Mouse (Mus musculus): ENCODE results near the gene Zar1. TPM values are rescaled to one million over a fixed set of nuclear protein-coding genes. Genes with fewer than 3 reads are reported as not detected.
A peak's percentile ranks its signal among the peaks of the same experiment; 100 is the strongest.
"Not testable (repeated sequence)": the region's sequence is repeated elsewhere in the genome, so short reads cannot be mapped to it uniquely, and the experiment has no call there.

Gene Zar1
- not detected for total RNA-seq (2021)

DNA sequence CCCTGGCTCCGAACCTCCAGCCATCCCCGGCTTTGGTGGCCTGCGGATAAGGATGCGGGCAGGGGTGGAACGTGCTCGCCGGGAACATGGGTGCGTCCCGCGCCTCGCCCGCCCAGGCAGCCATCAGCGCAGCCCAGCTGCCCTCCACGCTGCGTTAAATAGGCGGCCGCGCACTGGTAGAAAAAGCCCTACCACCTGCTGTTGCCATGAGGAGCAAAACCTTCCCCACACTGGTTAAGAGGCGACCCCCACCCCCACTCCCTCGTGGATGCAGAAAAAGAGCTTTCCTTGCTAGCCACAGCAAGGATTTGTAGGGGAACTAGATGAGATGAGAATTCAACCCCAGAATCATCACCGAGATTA is at the start of gene Zar1:
Gene Zar1, minus strand, starts transcription at position 285 of the 363 bp plus-strand sequence.
- intact Hi-C loops (cut with DNase I); DNase-seq: not testable (repeated sequence)

DNA sequence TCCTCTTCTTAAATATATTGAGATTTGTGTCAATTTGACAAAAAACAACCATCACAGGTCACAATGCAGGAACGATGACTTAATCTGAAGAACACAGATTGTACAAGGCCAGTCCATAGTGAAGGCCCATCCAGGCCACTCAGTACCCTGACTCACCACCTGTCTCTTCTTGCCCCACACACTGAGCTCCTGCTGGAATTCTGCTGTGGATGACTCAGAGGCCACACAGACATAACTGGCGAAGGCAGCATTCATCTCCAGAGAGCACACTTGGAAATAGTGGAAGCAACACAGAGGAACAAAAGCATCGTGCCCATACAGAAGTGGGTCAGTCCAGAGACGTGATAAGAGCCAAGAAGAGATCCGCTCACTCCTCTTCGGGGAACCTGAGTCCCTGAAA is 49.0 kb upstream of the Zar1 start:
- no peak for DNase-seq
- intact Hi-C loops (cut with DNase I), result no loop called here

DNA sequence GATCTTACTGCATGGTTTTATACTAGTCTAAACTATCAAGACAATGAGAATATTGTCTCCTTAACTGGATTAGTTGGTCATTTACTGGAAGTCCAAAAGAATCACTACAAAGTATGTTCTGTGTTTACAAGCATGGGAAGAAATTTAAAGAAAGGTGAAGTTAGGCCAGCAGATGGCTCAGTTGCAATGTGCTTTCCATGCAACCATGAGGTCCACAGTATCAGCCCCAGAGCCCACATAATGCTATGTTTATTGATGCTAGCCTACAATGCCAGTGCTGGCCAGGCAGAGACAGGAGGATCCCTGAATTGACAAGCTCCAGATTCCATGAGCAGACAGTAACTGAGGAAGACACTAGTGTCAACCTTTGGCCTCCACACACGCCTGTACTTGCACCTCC is 40.0 kb upstream of the Zar1 start:
- DNase-seq, result no peak
- intact Hi-C loops (cut with DNase I), result no loop called here

DNA sequence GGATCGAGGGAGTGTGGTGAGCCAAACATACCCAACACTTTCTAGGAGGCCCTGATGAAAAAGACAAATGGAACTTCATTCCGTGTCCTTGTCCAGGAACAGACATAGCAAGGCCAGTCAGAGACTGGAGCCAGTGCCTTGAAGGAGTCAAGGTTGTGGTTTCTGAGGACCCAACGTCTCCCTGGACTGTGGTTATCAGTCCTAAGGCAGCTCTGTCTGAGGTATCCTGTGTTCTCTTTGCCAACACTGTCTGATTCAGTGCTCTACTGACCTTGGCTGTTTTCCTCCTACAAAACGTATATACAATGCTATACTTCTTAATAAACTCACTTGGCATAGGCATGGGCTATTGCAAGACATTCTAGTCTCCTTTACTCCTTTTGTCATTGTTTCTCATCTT is 36.4 kb upstream of the Zar1 start:
- intact Hi-C loops (cut with DNase I), result no loop called here
- no peak for DNase-seq

DNA sequence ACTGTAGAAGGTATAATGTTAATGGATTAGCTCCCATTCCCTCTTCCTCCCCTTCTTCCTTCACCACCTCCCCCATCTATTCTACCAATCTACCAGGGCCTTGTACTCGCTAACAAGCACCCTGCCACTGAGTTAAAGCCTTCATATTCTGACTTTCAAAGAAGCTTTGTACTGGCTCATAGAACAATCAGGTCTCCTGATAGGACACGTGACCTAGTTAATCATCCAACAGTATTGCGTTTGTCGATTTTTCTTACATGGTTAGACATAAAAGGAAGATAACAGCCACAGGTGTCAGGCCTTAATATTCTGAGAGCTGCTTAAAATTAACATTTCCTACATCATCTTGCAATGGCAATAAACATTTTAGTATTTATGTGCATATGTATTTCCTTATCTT is 22.1 kb upstream of the Zar1 start:
- intact Hi-C loops (cut with DNase I), result no loop called here
- DNase-seq, result no peak

DNA sequence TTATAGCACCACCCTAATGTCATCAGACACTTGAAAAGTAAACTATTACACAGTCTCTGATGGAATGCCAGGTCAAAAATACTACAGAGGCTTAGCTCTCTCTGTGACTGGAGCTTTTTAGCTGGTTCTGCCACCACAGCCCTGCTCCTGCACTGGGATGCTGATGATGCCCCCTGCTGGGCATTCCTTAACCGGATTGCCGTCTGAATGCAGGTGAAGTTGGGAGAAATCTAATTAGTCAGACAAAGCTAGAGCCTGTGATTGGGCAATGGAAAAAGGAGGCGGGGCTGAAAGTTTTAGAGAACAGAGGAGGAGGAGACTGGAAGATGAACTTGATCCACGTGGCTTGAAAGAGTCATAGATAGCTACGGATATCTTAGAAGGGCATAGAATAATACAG is 20.0 kb upstream of the Zar1 start:
- intact Hi-C loops (cut with DNase I), result loop anchor here (2.0 kb wide), 1 partner anchor 250 kb away; no protein-coding TSS in a partner anchor
- DNase-seq, result peak; percentile 41 to 64

DNA sequence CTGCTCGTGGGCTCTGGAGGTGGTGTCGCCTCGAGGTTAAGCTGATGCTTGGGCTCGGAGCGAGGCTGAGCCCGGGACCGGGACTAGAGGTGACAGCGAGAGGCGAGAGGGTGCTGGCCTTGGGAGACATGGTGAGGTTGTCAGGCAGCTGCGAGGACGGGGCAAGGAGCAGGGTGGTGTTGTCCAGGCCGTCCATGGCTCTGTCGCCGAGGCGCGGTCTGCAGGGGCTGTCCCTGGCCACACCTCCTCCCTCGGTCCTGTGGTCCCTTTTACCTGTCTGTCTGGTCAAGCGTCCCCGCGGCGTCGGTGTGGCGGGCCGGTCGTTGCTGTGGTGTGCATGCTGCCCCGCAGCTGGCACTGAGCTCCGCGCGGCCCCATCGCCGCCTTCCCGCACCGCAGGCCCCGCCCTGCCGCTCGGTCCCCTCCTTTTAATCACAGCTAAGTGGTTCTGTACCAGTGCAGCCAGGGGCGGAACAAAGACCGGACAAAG is 6.2 kb upstream of the Zar1 start, which contains the start of gene Gm5868:
Gene Gm5868, minus strand, starts transcription at position 360 of the 490 bp plus-strand sequence.
- intact Hi-C loops (cut with DNase I), result no loop called here
- DNase-seq, result no peak

DNA sequence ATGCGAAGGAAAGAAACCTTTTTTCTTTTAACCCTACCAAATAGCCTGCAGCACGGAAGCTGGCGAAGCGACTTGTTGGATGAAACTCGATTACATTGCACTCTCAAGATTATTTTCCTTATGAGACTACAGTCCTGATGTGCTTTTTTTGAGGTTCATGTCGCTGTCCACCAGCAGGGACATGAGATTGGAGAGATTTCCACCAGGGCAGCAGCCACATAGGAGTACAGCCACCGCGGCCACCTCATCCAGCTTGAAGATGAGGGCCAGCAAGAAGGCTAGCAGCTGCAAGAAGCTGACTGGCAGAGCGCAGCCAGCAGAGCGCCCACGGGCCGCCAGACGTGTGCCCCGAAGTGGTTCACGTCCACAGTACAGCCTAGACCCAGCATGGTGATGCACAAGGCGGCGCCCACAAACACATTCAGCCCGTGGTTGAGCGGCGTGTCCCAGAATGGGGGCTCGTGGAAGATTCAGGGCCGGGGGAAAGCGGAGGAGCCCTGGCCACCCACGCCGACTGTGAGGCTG is 5.7 kb upstream of the Zar1 start:
- DNase-seq; intact Hi-C loops (cut with DNase I): not testable (repeated sequence)

DNA sequence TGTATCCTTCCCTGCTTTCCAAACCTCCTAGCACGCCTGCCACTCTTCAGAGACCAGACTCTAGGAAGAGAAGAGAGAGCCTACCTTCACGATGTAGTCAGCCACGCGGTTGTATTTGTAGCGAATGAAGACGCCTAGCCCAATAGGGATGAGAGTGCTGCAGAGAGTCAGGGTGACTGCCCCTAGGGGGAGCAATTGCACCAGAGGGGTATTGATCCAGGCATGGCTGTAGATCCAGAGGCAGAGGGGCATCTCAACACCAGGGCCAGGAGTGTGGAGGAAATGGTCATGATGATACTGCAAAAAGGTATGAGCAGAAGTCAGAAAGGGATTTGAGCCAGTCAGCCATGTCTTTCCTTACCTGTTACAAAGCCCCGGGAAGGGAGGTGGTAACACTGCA is 5.1 kb upstream of the Zar1 start:
- intact Hi-C loops (cut with DNase I); DNase-seq: not testable (repeated sequence)

DNA sequence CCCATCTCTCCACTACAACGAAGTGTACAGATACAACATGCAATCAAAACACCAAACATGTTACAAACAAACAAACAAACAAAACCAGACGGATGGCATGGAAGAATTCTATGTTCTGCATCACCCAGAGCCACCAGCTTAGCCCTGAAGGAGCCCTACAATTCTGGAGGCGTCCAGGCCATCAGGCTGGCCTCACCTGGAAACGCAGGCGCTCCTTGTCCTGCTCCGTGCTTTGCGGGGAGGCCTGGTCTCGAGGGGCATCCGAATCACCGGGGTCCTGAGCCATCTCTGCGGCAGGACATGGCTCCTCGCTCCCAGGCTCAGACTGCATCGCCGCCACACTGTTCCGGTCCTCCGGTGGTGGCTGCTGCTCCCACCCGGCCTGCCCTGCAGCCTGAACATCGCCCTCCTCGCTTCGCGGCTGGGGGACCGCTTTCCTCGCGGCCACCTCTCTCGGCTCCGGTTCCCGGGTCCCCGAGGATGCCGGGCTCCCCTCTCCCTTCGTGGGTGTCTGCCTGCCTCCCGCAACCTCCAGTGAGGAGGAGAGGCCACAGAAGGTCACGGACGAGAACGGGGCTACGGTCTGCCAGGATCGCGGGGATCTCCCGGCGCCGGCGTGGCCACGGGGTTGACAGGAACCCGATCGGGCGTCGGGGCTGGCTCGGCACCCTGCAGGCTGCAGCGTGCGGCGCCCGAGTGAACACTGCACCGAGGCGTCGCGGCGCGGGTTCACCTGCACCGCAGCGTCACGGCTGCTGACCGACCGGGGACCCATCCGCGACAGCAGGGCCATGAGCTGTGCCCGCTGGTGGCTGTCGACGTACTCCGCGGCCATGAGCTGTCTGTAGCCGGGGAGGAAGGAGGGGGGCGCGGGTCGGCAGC is 725 bp downstream of the Zar1 start:
- DNase-seq, result peak in 1 of 2 experiments; percentile 5
- intact Hi-C loops (cut with DNase I), result not testable (repeated sequence)

DNA sequence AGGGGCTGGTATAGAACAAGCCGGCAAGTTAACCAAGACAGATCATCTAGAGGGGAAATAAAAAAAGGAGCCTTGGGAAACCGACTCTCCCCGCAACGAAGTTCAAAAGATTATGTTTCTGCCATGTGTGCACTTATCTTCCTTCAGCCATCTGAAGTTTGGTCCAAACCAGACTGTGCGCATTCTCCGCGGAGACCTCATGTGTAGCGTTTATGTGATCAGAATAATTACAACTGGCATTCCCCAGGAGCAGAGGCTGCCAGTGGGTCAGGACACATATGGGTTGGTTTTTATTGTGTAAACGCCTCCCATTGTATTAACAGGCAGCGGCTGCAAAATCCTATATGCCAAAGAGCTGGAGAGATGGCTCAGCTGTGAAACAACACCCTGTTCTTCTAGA is 1.5 kb downstream of the Zar1 start:
- intact Hi-C loops (cut with DNase I); DNase-seq: not testable (repeated sequence)

DNA sequence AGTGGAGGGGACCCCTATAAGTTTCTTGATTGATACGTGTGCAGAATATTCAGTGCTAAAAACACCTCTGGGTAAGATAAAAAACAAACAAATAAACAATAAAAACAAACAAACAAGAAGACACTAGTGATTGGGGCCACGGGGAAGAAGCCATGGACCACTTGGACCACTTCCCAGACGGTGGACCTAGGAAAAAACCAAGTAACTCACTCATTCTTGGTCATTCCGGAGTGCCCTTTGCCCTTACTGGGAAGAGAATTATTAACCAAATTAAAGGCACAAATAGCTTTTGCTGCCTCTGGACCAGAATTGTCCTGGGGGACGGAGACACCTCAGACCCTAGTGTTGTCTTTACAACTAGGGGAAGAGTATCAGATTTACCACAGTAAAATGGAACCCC is 15.4 kb downstream of the Zar1 start:
- DNase-seq, result no peak
- intact Hi-C loops (cut with DNase I), result no loop called here

DNA sequence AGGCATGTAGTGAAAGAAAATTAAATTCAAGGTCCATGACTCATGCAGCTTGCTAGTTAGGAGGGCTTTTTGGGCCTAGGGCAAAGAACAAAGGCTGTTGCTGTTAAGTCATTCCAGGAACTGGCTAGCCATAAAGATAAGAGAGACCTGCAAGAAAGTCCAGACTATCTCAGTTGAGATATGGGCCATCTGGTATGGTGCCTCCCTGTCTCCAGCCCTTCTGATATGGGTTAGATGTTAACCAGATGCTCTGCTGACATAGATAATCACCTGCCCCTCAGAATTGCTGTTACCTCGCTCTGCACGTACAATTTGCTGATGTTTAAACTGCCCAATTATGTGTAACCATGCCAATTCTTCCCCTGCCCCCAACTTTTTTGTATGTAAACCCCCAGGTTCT is 17.9 kb downstream of the Zar1 start:
- DNase-seq; intact Hi-C loops (cut with DNase I): not testable (repeated sequence)

DNA sequence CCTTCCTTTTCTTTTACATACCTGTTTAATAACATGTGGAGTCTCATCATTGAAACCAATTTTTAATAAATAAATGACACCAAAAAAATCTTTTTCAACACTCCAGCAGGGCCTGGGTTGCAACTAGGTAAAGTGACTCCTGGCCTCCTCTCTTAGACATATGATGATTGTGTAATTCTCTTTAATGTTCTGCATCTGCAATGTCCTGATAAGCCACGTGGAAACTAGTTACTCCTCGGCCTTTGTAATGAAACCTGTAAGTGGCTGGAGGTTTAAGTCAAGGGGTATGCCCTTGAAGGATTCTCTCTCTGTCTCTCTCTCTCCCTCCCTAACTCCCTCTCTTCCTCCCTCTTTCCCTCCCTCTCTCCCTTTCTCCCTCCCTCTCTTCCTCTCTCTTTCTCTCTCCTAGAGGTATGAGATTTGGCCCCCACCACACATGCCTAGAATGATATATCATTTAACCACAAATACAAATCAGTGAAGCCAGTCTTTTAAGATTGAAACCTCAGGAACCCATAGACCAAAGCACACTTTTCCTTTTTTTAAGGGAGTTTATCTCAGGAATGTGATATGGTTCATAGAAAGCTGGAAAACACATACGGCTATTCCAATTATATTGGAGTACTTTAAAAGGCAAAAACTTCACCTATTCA is 20.0 kb downstream of the Zar1 start:
- no peak for DNase-seq
- intact Hi-C loops (cut with DNase I), result no loop called here

DNA sequence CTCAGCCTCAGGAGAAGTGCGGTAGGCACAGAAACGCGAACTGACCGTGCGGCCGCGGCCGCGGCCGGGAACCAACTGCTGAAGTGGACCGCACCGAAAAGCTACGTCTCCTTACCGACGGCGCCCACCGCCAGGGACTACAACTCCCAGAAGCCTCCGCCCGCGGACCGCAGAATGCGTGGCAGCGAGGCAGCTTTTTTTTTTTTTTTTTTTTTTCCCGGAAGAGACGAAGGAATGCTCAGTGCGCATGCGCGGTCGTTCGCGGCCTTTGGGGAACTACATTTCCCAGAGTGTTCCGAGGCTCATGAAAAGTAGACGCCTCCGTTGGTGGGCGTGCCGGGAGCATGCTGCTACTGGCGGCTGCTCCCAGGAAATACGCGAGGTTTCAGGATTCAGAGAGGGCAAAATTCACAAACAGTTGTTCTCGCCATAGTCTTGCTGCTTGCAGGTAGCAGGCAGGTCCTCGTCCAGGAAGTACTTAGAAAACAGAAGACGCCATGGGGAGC is 21.5 kb downstream of the Zar1 start, which contains the start of gene Nfxl1:
Gene Nfxl1, minus strand, starts transcription at position 141 of the 506 bp plus-strand sequence.
- peak; percentile 91 to 96 for DNase-seq
- intact Hi-C loops (cut with DNase I), result no loop called here

DNA sequence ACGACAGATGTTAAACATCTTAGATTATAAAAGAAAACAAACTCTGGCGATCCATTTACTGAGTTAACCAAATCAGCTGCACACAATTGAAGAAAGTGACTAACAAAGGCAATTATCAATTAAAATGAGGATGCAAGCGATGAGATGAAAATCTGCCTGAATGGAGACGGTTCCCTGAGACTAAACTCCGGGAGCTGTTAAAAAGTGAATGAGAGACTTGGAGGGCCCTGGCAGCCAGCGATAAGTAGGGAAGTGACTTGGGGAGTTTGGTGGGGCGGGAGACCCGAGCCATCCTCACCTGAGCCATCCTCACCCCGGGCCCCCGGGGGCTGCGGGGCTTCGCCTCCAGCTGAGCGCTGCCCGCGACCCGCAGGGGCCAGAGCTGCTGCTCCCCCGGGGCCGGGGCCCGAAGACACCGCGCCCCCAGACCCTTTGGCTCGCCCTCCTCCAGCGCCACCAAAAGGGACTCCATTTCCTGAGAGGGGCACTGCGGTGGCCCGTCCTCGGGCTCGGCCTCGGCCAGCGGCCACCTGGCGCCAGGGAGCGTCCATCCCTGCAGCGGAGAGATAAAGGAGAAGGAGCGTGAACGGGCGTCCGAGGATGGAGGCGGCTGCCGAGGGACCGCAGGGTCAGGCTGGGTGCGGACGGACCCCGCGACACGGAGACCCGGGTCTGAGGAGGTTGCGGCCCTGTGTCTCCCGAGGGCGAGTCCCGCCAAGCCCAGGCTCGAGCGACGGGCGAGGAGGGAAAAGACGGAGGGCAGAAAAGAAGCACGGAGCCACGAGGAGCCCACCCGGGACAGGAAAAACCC is 22.1 kb downstream of the Zar1 start:
- peak in 1 of 2 experiments; percentile 8 for DNase-seq
- intact Hi-C loops (cut with DNase I), result no loop called here

DNA sequence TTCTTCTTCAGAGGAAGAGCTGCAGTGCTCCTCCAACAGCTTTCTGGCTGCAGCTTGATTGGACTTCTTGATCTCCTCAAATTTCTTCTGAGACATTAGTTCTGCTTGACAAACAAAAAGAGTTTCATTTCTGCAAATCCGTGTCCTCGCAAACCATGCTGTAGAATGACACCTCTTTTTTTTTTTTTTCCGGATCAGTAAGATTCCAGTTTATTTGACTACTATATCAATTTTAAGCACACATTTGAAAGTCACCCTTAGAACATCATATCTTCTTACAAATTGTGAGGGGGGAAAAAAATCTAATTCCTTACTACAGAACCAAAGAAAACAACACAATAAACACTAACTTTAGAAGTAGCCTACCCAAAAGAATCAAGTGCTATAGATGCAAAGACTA is 24.8 kb downstream of the Zar1 start:
- DNase-seq, result no peak
- intact Hi-C loops (cut with DNase I), result no loop called here

DNA sequence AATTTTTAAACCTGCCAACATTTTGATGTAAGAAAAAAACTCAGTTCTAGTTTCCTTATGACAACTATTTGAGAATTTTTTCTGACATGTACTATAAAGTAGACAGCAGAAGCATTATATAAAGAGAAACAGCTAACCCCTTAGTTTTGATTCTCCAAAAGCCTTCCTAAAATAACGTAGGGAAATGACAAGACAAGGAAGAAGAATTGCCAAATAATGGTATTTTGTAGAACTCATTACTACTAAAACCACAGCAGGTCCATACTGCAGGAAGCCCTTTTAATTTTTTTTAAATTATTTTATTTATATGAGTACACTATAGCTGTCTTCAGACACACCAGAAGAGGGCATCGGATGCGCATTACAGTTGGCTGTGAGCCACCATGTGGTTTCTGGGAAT is 29.8 kb downstream of the Zar1 start:
- no peak for DNase-seq
- intact Hi-C loops (cut with DNase I), result no loop called here

DNA sequence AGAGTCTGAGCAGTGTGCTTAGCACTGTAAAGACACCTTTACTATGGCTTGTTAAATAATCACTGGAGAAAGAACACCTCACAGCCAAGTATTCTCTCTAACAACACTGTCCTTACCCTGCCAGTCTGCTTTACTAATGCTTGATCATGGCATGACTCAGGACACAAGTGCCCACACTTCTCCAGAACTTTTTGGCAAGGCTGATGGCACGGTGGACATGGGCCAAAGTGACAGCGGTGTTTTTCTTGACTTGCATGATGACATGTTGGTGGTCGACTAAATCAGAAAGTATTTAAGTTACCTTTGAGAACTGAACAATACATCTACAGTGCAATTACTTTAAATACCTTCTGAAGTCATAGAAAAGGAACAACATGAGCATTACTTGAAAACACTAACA is 52.2 kb downstream of the Zar1 start:
- DNase-seq, result peak in 1 of 2 experiments; percentile 13
- intact Hi-C loops (cut with DNase I), result loop anchor here (10.0 kb wide), 1 partner anchor 354 kb away; no protein-coding TSS in a partner anchor
